Mouse (Mus musculus): Measurements from ENCODE around the gene Arhgap33.

Arhgap33 gene

GRCm38 (mm10) chr7:30534633-30535577 lies at the start of gene Arhgap33:
TSS of gene Arhgap33 (minus strand) at chr7:30535060.
- peak; percentile 93 for DNase-seq (ENCODE audit: extremely low read depth, insufficient read length, low spot score)

- DNase-seq (ENCODE audit: extremely low read depth, insufficient read length, low spot score): no peak
These were observed 49.5 kb upstream of the Arhgap33 start for GRCm38 (mm10) chr7:30584339-30584738.

GRCm38 (mm10) chr7:30581547-30581946 lies 46.7 kb upstream of the Arhgap33 start:
- no peak for DNase-seq (ENCODE audit: extremely low read depth, insufficient read length, low spot score)

- DNase-seq (ENCODE audit: extremely low read depth, insufficient read length, low spot score): no peak
These were observed 45.1 kb upstream of the Arhgap33 start for GRCm38 (mm10) chr7:30579950-30580349.

- no peak for DNase-seq (ENCODE audit: extremely low read depth, insufficient read length, low spot score)
These were observed 38.1 kb upstream of the Arhgap33 start for GRCm38 (mm10) chr7:30572969-30573368.

GRCm38 (mm10) chr7:30572389-30572788 lies 37.5 kb upstream of the Arhgap33 start:
- no peak for DNase-seq (ENCODE audit: extremely low read depth, insufficient read length, low spot score)

GRCm38 (mm10) chr7:30567555-30567954 lies 32.7 kb upstream of the Arhgap33 start:
- no peak for DNase-seq (ENCODE audit: extremely low read depth, insufficient read length, low spot score)

- no peak for DNase-seq (ENCODE audit: extremely low read depth, insufficient read length, low spot score)
These were observed 31.2 kb upstream of the Arhgap33 start for GRCm38 (mm10) chr7:30566033-30566432.

GRCm38 (mm10) chr7:30564970-30565571 lies 30.2 kb upstream of the Arhgap33 start, which contains the start of gene Igflr1:
TSS of gene Igflr1 (plus strand) at chr7:30565427.
- DNase-seq (ENCODE audit: extremely low read depth, insufficient read length, low spot score): no peak

GRCm38 (mm10) chr7:30563906-30564280 lies 29.0 kb upstream of the Arhgap33 start:
- no peak for DNase-seq (ENCODE audit: extremely low read depth, insufficient read length, low spot score)

GRCm38 (mm10) chr7:30563117-30563905 lies 28.5 kb upstream of the Arhgap33 start, which contains the start of the genes U2af1l4, Gm49396 and Psenen:
TSS of gene U2af1l4 (plus strand) at chr7:30563301.
TSS of gene Gm49396 (plus strand) at chr7:30563344.
TSS of gene Psenen (minus strand) at chr7:30563627.
- peak; percentile 85 for DNase-seq (ENCODE audit: extremely low read depth, insufficient read length, low spot score)

GRCm38 (mm10) chr7:30562526-30563116 lies 27.8 kb upstream of the Arhgap33 start:
- no peak for DNase-seq (ENCODE audit: extremely low read depth, insufficient read length, low spot score)

- DNase-seq (ENCODE audit: extremely low read depth, insufficient read length, low spot score): no peak
These were observed 25.4 kb upstream of the Arhgap33 start for GRCm38 (mm10) chr7:30560296-30560695.

GRCm38 (mm10) chr7:30559443-30559954 lies 24.6 kb upstream of the Arhgap33 start, which contains the start of gene Lin37:
TSS of gene Lin37 (minus strand) at chr7:30559838.
- peak; percentile 89 for DNase-seq (ENCODE audit: extremely low read depth, insufficient read length, low spot score)

GRCm38 (mm10) chr7:30558656-30559442 lies 24.0 kb upstream of the Arhgap33 start:
- no peak for DNase-seq (ENCODE audit: extremely low read depth, insufficient read length, low spot score)

GRCm38 (mm10) chr7:30557901-30558514 lies 23.1 kb upstream of the Arhgap33 start:
- DNase-seq (ENCODE audit: extremely low read depth, insufficient read length, low spot score): no peak

- no peak for DNase-seq (ENCODE audit: extremely low read depth, insufficient read length, low spot score)
These were observed 22.2 kb upstream of the Arhgap33 start for GRCm38 (mm10) chr7:30556894-30557536.

GRCm38 (mm10) chr7:30553810-30554584 lies 19.1 kb upstream of the Arhgap33 start:
- peak; percentile 29 for DNase-seq (ENCODE audit: extremely low read depth, insufficient read length, low spot score)

Measured in 3134 (cell line).